ENCODE assay signal across 24 mouse cellular contexts in the genomic region with DNA sequence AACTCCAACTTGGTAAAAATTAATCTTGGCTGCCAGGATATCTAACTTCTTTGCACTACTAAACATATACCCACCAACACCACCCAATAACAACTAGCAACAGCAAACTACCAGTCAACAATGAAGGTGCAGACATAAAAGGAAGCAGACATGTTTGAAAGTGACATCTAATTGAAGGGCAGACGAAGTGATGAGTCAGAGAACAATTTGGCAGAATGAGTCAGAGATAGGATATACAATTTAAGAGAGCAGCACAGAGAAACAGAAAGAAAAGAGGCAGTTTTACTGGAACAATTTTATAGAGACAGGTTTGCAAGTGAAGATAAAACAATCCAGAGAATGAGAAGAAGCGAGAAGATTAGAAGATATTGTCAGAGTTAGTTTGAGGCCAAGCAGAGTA. TPM values are rescaled to one million over a fixed set of nuclear protein-coding genes. Genes with fewer than 3 reads are reported as not detected.
"Had no signal": no experiment of that assay in that cellular context is flagged by ENCODE, and none has a peak within 500 bp of the region (broad histone marks: within the 10 kb centered on the region; RNA-seq: fewer than 3 reads in every experiment).

No protein-coding gene starts in this region.

- DNase-seq: gastrocnemius, postnatal 14 days; gastrocnemius, postnatal 36 days; heart, adult 11 months; heart, adult 2 months; heart, postnatal 14 days; heart, postnatal 4 days; kidney, adult 18-20 months; kidney, adult 8-10 months; kidney, postnatal 10 days; kidney, postnatal 25 days; layer of hippocampus, adult 9-11 months; layer of hippocampus, postnatal 36 days; left cerebral cortex, postnatal 4 days had no signal

- H3K27me3 ChIP-seq: heart, embryonic 13.5 days; heart, embryonic 15.5 days; hindbrain, embryonic 12.5 days; intestine, embryonic 15.5 days; limb, embryonic 13.5 days; limb, embryonic 15.5 days; liver, embryonic 12.5 days had no signal

- H3K4me2 ChIP-seq: heart, embryonic 11.5 days; heart, embryonic 13.5 days; heart, embryonic 15.5 days; hindbrain, embryonic 12.5 days; hindbrain, embryonic 14.5 days; intestine, embryonic 15.5 days; limb, embryonic 13.5 days; limb, embryonic 15.5 days; liver, embryonic 12.5 days had no signal

- H3K4me3 ChIP-seq: heart, adult 2 months; heart, embryonic 13.5 days; heart, embryonic 15.5 days; hindbrain, embryonic 10.5 days; hindbrain, embryonic 12.5 days; intestine, embryonic 15.5 days; limb, embryonic 13.5 days; limb, embryonic 15.5 days; liver, embryonic 12.5 days had no signal

- H3K36me3 ChIP-seq: heart, embryonic 13.5 days; heart, embryonic 15.5 days; hindbrain, embryonic 10.5 days; hindbrain, embryonic 12.5 days; intestine, embryonic 15.5 days; limb, embryonic 13.5 days; limb, embryonic 15.5 days; liver, embryonic 12.5 days had no signal

RNA-seq across cellular contexts. Expression of a gene that starts 8.1 kb away (rescaled TPM):
- polyA plus RNA-seq: inflammation-experienced regulatory T-cells, adult 6 months had no signal
